Mouse (Mus musculus) liver (tissue): ENCODE results near the gene Atp5e.

Source experiments
- DNase-seq: peaks from one replicate; pipeline ENCODE4 v3.0.0-alpha.2; 2020; ENCODE audit warnings: mixed read lengths

The Atp5e gene

DNA sequence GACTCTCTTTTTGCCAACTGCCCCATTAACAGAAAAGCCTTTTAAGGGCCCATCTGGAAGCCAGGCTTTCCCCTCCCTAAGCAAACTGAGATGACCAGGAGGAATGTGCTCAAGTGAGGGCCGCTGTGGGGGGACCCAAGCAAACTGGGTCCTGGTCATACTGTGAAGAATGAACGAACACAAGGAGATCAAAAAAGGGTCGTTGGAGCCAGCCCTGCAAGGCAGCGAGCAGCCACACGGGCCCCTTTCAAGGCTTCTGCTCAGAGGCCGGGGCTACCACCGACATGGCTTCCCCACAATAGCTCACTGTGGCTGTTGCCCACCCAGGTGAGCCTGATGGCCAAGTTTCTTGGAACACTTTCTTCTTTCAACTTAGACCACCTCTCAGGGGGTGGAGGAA is 17.4 kb downstream of the Atp5e start:
- no peak for DNase-seq

DNA sequence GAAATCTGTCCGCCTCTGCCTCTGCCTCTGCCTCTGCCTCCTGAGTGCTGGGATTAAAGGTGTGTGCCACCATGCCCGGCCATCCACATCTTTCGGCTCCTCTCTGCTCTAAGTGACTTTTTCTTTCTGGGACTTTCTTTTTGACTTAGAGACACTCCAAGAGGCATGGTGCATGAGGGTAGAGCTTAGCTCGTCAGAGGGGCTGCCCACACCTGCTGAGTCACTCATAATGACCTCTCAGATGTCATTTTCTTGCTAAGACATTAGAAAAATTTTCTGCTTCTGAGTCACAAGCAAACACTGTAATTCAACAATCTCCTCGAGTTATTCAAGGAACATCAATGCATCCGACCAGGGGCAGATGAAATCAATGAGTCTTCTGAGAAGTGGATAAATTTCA is 18.9 kb downstream of the Atp5e start:
- DNase-seq: no peak

DNA sequence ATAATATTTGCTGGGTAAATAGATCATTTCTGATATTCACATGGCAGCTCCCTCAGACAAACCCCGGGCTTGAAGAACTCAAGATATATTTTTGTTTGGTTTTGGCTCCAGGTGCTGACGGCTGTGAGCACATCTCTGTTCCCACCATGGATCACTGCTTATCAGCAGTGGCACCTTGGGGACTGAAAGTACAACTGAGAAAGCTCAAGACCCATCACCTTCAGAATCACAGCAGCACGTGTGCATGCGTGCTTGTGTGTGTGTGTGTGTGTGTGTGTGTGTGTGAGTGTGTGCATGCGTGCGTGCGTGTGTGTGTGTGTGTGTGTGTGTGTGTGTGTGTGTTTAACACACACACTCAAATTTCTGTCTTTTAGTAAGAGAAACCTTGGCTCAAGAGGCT is 19.5 kb downstream of the Atp5e start:
- no peak for DNase-seq

DNA sequence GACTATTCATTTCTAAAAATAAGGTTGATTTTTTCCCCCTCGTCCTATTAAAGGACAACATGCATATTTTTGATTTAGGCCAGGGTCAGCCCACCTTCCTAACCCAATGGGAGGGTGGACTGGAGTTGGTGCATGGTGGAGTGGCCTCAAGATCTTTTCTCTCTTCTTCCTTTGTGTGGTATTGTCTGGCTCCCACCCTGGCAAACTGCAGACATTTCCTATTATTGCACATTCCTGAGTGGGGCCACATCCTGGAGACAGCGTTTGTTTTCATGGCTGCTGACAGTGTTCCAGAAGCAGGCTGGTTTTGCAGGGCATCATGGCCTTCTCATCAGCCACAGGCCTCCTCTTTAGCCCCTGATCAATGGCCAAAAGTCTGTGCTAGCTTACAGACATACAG is 20.9 kb downstream of the Atp5e start:
- DNase-seq: no peak

DNA sequence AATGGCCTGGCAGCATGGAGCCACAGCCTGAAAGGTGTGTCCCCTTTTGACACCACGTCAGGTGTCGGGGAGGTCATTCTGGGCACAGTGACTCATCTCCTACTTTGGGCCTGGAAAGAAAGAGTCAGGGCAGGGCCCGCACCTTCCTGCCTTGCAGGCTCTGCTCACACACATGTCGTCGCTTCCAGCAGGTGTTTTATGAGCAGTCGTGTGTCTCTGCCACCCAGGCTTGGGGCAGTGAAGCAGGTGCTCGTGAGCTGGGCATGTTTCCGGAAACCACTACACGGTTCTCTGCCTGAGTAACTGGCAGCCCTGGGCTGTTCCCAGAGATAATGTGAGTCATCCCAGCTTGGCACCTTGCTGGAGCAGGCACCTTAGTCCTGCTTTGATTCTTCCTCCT is 21.4 kb downstream of the Atp5e start:
- DNase-seq: no peak

DNA sequence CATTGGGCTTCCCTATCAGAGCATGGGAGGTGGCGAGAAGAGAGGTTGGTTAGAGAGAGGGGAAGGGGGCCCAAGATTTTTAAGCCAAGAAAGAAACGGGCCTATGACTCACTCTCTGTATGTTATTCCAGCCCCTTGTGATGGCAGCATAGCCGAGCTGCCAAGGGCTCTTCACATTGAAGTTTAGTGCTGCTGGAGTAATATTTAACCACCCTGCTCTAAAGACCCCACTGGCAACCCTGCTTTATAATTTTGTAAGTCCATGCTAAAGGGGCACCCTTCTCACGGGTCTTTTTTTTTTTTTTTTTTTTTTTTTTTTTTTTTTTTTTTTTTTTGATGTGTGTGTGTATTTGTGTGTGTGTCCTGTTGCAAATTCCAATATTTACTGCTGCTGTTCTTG is 22.0 kb downstream of the Atp5e start:
- DNase-seq: no peak

DNA sequence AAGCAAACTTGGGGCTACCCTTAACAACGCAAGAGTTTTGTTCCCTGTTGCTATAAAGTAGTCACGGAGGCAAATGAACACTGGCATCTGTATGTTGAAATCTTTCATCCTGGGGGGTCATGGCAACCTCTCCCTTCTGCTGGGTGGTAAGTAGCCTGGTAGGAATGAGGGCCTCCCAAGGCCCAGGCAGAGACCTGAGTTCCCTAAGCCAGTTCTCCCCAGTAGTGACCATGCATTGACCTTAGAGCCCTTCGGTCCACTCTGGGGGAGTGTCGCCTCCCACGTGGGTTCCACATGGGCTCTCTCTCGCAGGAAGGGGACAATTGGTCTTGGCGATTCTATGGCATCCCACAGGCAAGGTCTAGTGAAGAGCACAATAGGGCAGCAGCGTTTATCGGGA is 23.9 kb downstream of the Atp5e start:
- DNase-seq: no peak

DNA sequence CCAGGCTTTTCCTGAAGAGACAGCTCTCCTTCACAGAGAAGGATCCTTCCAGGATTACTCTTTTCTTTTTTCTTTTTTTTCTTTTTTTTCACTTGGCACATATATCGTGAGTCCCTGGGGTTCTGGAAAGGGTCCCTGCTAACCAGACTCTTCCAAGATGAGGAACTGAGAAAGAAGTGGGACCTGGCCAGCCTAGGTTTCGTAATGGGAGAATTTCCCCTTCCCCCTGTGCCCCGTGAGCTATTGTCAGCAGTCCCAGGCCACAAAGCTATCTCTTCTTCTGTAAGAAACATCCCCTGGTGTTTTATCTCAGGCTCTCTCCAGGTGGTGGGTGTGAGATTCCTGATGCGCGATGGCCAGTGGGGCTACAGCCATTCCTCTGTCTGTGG is 24.5 kb downstream of the Atp5e start:
- DNase-seq: no peak

DNA sequence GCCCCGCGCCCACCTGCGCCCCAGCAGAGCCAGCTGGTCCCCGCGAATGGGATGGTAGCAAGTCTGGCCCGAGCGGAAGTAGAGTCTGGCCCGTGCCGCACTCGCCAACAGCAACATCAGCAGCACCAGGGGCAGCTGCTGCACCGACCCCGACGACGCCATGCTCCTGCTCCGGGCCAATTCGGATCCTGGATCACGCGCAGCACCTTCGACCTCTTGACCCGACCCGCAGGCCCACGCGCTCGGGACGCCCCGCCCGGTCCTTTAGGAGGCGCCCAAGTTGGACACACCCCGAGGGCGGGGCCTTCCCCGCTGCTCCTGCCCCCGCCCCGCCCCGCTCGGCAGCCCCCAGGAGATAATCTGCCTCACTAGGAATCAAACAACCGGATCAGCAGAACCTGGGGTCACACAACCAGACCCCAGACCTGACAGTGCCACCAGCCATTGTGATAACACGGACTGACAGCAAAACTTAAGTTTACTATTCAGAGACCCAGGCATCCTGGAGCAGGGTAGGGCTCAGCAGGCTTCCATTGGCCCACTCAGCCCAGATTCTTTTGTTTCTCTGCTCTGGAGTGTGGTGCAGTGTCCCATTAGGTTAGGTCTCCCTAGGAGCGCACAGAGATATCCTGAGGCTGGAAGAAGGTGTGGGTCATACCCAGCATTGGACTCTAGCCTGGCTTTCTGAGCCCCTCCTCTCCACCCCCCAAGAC is 25.0 kb downstream of the Atp5e start, which contains the start of gene Ctsz:
Ctsz (minus strand) TSS at position 303 of the 713 bp plus-strand sequence.
- peak; percentile 91 for DNase-seq

DNA sequence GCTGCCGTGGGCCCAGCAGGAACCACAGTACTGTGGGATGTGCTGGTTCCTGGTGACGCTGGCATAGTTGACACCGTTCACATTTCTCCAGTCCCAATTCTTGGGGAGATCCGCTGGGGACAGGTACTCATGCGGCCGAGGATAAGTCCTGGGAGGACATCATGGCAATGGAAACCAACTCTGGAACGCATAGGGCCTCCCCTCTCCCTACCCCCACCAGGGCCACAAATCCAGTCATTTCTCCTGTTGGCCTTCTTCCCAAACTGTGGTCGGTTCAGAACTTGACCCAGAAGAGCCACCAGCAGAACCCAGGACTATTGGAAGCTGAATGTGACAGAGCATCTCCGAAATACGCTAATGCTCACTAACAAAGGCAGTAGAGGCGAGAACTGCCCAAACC is 25.7 kb downstream of the Atp5e start:
- no peak for DNase-seq

DNA sequence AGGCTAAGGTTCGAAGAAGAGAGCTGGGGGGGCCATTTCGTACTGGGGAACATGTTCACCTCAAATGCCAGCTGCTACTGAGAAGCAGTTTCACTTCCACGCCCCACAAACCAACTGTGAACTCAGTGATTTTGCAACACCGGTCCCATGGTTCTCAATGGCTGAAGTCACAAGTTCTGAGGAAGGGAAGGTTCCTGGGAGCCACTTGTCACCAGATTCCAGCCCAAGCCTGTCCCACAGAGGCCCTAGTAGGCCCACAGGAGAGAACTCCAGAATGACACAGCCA is 26.3 kb downstream of the Atp5e start:
- DNase-seq: peak; percentile 14

DNA sequence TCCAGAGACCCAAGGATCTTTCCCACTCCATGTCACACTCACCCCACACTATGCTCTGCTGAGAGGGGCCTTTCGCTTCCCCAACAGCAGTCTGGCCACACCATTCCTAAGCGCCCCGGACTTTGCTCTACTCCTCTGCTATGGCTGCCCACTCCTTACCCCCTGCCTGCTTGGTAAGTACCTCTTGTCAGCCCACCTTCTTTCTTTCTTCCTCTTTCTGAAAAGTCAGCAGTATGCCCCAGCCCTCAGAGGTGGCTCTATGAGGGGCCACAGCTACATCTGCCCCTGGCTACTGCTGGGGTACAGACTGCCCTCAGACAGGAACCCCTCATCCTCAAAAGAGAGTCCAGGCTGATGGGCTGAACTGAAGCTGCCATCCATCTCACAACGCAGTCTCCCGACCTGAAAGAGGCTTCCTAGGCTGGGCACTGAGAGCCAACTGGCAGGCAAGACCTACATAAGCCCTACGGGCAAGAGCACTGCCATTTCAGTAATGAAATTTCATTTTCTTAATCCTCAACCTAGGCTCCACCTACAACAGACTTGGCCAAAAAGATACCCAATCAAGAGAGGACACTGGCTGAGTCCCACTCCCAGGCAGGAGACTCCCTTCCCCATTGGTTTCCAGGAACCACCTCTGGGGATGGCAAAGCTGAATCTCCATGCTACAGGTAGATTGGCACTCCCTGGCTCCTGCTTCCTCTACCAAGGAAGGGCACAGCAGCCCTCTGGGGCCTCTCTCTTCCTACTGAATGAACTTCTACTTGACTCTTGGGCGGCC is 26.8 kb downstream of the Atp5e start:
- no peak for DNase-seq

DNA sequence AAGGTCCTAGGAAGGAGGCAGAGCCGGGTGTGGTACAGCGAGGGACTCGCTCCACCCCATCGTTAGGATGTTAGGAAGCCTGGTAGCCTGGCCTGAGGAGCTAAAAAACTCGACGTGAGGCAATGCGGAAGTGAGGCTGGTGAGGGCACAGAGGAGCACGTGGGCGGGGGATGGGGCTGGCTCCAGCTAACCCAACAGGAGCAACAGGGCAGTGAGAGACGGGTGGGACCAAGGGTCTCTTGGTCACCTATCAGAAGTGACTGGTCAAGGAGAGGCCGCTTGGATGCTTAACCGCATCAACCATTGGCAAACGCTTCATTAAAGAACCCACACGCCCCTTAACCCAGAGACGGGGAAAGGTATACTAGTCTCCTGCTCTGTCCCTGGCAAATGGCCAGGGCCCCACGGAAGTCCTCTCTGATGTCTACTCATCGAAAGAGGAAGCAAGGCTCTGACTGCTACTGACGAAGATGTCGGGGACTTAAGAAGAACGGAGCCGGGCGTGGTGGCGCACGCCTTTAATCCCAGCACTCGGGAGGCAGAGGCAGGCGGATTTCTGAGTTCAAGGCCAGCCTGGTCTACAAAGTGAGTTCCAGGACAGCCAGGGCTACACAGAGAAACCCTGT is 27.7 kb downstream of the Atp5e start:
- DNase-seq: no peak

DNA sequence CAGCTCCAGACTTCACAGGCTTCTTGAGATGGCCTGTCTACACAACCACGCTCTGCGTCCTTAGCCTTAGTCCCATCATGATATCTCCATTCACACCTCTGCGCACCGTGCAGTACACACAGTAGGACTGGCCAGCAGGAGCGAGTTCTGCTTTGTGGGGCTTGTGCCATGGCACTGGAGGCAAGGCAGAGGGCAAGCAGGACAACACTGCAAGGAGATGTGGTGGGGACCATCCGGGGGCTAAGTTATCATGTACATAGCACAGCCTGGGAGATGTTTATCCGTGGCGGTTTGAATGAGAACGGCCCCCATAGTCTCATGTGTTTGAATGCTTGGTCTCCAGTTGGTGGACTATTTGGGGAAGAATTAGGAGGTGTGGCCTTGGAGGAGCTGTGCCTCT is 29.0 kb downstream of the Atp5e start:
- DNase-seq: no peak

DNA sequence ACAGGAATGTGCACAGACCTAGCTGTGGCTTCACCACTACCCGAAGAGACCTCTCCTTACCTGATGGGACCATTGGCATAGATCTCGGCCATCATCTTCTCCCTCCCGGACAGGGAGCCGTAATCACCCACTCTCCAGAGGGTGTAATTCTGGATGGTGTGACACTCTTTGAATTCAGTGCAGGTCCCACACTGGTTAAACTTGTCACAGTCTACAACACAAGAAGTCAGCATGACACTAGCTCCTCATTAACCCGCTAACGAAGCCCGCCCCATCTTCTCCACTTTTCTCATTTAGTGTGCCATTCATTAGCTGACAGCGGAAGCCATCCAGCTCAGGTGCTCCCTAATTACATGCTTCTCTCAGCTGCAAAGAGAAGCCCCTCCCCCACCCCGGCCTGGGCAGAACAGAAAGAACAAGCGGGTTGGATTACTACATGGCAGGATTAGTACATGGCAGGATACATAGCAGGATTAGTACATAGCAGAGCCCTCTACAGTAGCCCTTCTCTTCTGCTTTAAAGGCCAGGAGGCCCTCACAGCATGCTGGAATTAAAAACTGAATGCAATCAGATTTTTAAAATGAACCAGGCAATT is 34.8 kb downstream of the Atp5e start:
- DNase-seq: no peak

DNA sequence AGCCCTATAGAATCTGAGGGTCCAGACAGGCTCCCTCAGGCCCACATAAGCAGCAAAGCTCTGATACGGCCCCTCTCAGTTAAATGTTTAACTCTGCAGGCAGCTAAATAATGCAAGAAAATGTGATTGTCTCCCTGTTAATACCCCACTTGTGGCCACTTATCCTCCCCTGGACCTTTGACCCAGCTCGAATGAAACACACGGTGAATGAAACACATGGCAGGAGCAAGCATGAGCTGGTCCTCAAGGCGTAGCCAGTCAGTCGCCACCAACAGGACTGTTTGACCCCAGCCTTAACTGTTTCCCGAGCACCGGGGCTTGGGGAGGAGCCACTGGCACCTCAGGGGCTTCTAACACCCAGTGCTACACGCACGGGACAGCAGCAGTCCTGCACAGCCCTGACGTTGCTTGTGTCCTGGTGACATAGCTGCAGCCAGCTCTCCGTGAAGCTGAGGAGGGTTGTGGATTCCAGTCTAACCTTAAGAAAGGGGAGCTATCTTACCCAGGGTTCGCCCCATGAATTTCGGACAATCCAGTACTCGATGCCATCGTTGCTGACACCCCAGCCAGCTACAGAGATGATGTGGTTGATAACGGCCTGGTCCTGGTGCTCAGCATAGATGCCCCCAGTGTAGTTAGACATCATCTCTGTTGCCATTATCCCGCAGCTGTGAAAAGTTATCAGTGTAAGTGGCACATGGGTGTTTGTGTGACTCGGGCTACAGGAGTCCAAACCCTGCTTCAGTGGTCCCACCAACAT is 35.6 kb downstream of the Atp5e start:
- DNase-seq: no peak

DNA sequence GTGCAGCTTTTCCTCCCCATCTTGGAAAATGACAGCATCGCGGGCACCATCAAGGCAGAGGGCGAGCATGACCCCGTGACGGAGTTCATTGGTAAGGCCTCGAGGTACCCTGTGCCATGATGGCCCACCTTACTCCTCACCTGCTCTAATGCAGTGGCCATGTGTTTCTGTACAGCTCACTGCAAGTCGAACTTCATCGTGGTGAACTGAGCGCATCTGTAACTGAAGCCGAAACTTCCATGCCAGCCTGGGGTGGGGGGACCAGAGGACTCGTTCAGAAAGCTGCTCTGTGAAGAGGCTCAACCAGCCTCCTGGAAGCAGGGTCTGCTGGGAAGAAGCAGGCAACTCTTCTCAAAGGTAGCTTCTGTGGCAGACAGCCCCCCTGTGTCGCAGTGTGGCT is 37.0 kb downstream of the Atp5e start:
- DNase-seq: no peak

DNA sequence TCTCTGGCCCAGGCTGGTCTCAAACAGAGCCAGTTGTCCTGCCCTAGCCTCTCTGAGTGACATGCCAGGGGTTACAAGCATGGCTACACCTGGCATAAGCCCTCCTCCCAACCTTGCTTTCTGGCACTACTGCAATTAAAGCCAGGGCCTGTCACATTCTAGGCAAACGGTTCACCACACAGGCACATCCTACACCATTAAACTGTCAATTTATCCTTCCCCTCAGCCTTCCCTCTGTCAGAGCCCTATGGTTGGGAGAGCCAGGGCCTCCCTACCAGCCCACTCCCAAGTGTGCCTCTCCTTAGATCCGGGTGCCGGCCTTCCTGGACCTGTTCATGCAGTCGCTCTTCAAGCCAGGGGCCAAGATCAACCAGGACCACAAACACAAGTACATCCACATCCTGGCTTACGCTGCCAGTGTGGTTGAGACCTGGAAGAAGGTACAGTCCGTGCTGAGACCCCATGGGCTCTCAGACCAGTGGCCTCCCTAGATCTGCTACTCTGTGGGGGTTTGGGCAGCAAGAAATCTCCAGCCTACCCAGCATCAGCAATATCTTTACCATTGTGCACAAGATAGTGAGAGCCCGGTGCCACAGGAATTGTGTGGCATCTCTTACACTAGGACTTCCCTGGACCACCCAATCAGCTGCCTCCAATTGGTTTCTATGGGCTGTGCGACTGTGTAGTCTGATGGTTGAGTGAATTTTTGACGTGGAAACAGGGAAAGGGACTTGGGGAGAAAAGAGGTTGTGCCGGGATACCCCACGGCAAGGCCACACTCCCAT is 39.4 kb downstream of the Atp5e start:
- DNase-seq: no peak

DNA sequence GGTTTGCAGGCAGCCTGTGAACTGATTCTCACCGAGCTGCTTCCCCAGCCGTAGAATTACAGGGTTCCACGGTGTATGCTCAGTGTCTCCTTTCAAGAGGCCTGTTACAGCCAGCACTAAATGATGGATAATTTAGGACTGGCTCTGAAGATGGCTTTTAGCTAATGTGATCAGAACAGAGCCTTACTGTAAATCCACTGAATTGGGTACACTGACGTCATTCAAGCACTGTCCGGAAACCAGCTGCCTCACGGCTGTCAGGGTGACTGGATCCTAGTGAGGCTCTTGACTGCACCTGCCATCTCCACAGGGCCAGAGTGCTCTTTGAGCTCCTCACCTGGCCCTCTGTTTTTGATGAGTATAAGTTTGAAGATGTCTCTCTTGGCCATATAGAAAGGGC is 42.8 kb downstream of the Atp5e start:
- DNase-seq: no peak

DNA sequence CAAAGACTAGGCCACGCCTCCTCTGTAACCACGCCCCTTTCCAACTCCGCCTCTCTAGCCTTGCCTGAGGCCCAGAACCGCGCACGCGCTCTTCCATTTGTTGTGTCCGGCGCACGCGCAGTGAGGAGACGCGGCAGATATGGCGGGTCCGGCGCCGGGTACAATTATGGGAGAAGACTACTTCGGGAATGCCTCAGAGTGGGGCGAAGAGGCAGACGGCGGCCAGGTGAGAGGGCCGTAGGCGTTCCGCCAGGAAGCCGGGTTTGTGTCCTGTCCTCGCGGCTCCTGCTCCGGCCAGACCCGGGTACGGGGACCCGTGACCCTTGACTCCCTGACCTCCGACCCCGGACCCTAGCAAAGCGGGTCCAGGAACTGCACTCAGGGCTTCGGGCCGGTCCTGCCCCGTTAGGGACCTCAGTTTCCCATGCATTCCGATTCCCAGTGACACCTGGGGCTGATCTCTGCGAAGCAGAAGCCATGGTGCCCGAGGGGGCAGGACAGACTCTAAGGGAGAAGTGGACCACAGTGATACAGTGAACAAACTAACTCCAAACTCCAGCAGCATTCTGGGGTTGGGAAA is 48.1 kb downstream of the Atp5e start, which contains the start of gene Nelfcd:
Nelfcd (plus strand) TSS at position 74 of the 580 bp plus-strand sequence.
- DNase-seq: peak; percentile 99

DNA sequence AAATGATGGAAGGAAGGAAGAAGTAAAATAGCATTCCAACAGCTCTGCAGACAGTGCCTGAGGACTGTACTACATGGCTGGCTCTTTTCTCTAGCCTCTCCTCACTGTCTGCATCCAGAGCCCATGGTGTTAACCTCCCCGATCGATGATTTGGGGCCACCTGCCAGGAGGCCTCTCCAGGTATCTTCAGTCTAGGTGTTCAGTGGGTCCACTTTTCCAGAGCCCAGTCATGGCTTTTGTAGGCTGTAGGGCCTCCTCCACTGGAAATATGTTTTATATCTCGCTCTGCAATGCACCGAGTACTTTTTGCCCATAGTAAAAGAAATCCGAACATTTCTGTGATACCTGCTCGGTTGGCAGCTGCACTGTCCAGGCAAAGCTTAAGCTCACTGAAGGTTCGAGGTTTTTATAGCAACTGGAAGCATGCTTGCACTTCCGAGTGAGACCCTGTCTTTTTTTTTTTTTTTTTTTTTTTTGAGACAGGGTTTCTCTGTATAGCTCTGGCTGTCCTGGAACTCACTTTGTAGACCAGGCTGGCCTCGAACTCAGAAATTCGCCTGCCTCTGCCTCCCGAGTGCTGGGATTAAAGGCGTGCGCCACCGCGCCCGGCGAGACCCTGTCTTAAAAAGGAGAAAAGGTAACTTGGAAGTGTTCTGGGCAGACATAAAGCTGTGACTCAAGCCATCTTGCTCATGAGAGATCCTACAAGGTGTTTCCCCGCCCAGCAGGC is 48.7 kb downstream of the Atp5e start:
- DNase-seq: no peak
